Mouse (Mus musculus) testis, adult 2 months (tissue): Measurements from ENCODE around the gene Crtc1. TPM values are rescaled to one million over a fixed set of nuclear protein-coding genes. Genes with fewer than 3 reads are reported as not detected.
A peak's percentile ranks its signal among the peaks of the same experiment; 100 is the strongest.

Source experiments
- H3K27ac ChIP-seq: fragments of 200-500 bp; 2 replicates; pipeline ENCODE4 v1.5.1; 2012; ENCODE audit warnings: low read depth, low read length; ENCODE audit not compliant: control insufficient read depth, insufficient read depth
- H3K27me3 ChIP-seq: fragments of 200-500 bp; 2 replicates; pipeline ENCODE4 v1.6.1; 2012; ENCODE audit warnings: mild to moderate bottlenecking, low read length, moderate library complexity; ENCODE audit not compliant: control insufficient read depth, insufficient read depth
- H3K36me3 ChIP-seq: fragments of 200-500 bp; 2 replicates; pipeline ENCODE4 v1.6.1; 2012; ENCODE audit warnings: mild to moderate bottlenecking, low read length; ENCODE audit not compliant: control insufficient read depth, insufficient read depth
- H3K4me1 ChIP-seq: fragments of 200-500 bp; 2 replicates; pipeline ENCODE4 v1.6.1; 2012; ENCODE audit warnings: low read length; ENCODE audit not compliant: control insufficient read depth, insufficient read depth
- H3K4me3 ChIP-seq: fragments of 200-500 bp; 2 replicates; pipeline ENCODE4 v1.5.1; 2012; ENCODE audit warnings: low read depth, mild to moderate bottlenecking, low read length, moderate library complexity, mixed read lengths; ENCODE audit not compliant: control insufficient read depth
- CTCF ChIP-seq: fragments of 200-500 bp; IDR thresholded peaks from 2 replicates; pipeline ENCODE4 v1.5.1; 2012; ENCODE audit warnings: low read depth, mild to moderate bottlenecking, inconsistent platforms, low read length, moderate library complexity; ENCODE audit not compliant: control insufficient read depth, insufficient read depth, insufficient replicate concordance
- POLR2A ChIP-seq: fragments of 200-500 bp; IDR thresholded peaks from 2 replicates; pipeline ENCODE4 v1.6.1; 2012; ENCODE audit warnings: low read depth, mild to moderate bottlenecking, inconsistent platforms, low read length, moderate library complexity; ENCODE audit not compliant: control insufficient read depth
- polyA plus RNA-seq: library from polyadenylated mRNA; depleted of rRNA; stranded (reverse); fragments of >200 nt; gene quantifications from 2 replicates; pipeline ENCODE4 v1.2.3, GENCODE M21; 2012

Crtc1 gene
- polyA plus RNA-seq, 1 experiment: 12.3 TPM

DNA sequence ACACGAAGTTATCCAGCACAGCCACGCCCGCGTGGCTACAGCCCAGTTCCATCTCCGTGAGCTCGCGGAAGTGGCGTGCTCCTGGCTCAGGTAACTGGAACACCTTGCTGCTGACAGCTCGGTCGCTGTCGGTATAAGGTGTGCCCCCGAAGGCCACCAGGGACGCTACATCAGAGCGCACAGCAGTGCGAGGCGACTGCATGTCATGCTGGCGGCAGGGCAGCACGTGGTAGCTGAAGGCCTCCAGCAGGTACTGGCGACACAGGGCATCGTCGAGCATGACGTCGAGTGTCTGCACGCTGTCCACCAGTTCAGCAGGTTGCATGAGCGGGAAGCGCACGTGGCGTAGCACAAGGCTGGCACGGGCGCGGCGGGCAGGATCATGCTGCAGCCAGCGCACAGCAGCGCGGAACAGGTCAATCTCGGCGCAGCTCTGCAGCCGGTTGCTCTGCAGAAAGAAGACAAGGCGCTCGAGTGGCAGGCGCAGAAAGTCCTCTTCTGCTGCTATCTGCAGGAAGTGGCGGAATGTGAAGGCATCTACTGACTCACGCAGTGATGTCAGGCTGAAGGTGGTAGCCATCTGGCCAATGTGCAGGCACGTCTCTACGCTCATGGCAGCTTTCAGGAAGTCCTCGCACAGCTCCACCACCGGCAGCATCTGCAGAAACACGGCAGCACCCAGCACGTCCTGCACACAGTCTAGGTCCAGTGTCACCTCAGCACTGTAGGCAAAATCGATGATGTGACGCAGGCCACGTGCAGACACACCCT lies 13.0 kb upstream of the Crtc1 start:
- H3K4me3 ChIP-seq: peak overlapping the region; percentile 12
- H3K36me3 ChIP-seq: no peaks in the 10 kb centered on the region
- H3K4me1 ChIP-seq: peaks cover 24% of the 10 kb centered on the region
- H3K27me3 ChIP-seq: no peaks in the 10 kb centered on the region
- H3K27ac ChIP-seq: no peak overlapping the region
- peak; percentile 19; the same call in 1 of the 2 replicates for TF ChIP-seq POLR2A
- TF ChIP-seq CTCF: no peak

DNA sequence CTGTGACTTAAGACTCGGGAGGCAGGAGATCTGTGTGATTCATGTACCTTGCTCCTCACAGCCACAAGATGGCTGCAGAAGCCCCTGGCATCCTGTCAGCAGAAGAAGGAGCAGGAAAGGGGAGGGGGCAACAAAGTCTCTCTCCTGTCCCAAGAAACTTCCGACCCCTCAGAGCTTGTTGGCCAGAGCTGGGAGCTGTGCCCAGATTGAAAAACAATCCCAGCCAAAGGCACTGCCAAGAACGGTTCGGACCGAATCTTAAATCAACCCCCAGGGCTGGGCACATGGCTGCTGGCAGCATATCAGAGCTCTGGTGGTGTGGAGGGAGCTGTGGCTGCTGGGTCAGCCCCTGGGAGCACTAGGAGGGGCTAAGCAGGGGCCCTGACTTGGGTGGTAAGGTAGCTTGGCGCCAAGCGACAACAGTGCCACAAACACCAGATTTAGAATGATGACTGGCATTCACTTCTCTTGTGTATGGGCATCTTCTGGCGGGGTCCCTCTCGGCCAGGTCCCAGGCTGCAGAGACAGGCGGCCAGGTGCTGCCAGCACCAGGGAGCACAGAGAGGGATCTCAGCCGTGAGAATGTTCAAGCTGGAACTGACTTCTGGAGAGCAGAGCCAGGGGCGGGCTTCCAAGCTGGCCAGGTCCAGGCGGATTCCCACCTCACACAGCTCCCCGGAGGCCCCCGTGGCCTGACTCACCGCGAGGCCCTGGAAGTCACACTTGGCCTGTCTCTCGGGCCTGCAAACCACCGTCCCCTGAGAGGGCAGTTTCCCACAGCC lies 8.5 kb upstream of the Crtc1 start:
- Histone ChIP-seq H3K4me3 (no peak overlapping the region), H3K27me3 (no peaks in the 10 kb centered on the region), H3K4me1 (peaks cover 24% of the 10 kb centered on the region), H3K36me3 (no peaks in the 10 kb centered on the region), H3K27ac (peak overlapping the region; percentile 47; the same call in 1 of the 2 replicates)
- no peak for TF ChIP-seq POLR2A
- TF ChIP-seq CTCF: no peak

DNA sequence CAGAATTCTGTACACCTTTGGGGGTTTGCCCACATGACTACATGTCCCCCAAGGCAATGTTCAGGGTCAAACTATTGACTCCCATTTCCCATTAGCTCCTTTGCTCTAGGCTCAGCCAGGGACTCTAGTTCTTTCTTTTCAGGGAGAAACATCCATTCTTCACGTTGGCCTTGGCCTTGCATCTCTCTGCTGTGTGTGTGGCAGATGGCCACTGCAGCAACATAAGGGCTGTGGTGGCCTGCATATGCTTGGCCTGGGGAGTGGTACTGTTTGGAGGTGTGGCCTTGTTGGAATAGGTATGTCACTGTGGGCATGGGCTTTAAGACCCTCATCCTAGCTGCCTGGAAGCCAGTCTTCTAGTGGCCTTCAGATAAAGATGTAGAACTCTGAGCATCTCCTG lies 6.6 kb upstream of the Crtc1 start:
- Histone ChIP-seq H3K4me3 (no peak overlapping the region), H3K36me3 (no peaks in the 10 kb centered on the region), H3K4me1 (peaks cover 10% of the 10 kb centered on the region), H3K27ac (no peak overlapping the region), H3K27me3 (no peaks in the 10 kb centered on the region)
- no peak for TF ChIP-seq CTCF
- no peak for TF ChIP-seq POLR2A

DNA sequence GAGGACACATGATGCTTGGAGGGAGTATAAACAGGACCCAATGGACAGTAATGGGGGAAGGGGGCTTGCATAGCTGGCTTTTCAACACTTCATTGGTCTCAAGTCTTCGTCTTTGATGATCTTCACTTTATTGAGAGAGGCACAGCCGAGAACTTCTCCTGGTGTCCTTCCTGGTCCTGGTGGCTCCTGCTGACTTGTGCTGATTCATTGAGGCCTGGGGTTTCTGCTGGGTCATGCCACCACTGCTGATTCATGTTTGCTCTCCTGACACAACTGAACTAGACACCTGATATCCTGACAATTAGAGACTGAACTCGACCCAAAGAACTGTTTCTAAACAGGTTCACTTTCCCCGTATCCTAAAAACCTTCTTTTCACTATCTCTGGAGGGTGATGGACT lies 3.9 kb upstream of the Crtc1 start:
- H3K27ac ChIP-seq: no peak overlapping the region
- H3K27me3 ChIP-seq: no peaks in the 10 kb centered on the region
- TF ChIP-seq CTCF (no peak), POLR2A (no peak)
- H3K36me3 ChIP-seq: no peaks in the 10 kb centered on the region
- no peak overlapping the region for H3K4me3 ChIP-seq
- peaks cover 17% of the 10 kb centered on the region for H3K4me1 ChIP-seq

DNA sequence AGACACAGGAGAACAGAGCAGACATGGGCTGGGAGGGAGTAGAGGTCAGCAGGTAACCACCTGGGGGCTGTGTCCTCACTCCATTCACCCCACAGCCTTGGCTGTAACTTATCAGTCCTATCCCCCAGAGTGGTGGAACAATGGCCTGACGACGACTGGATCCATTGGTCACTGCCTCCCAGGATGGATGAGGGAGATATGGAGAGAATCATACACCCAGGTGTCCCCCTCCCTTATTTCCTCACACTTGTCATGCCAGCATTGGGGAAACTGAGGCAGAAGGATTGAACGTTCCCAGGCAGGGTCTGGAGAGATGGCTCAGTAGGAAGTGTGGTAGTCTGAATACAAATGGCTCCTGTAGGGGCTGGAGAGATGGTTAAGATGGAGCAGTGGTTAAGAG lies 2.2 kb upstream of the Crtc1 start:
- no peak for TF ChIP-seq CTCF
- TF ChIP-seq POLR2A: no peak
- H3K27me3 ChIP-seq: no peaks in the 10 kb centered on the region
- no peak overlapping the region for H3K27ac ChIP-seq
- no peaks in the 10 kb centered on the region for H3K36me3 ChIP-seq
- H3K4me1 ChIP-seq: peaks cover 9% of the 10 kb centered on the region
- H3K4me3 ChIP-seq: no peak overlapping the region

DNA sequence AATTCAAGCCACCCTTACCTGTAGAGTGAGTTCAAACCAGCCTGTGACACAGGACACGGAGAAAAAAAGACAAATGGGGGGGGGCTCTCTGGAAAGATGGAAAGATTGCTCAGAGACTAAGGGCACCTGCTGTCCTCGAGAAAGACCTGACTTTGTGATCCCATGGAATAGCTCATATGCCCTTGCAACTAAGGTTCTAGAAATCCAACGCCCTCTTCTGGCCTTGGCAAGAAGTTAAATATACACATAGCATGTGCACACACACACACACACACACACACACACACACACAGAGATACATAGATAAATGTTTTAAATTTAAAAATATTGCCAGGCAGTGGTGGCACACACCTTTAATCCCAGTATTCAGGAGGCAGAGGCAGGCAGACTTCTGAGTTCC lies 867 bp upstream of the Crtc1 start:
- no peak overlapping the region for H3K4me3 ChIP-seq
- no peak overlapping the region for H3K27ac ChIP-seq
- no peak for TF ChIP-seq CTCF
- no peak for TF ChIP-seq POLR2A
- no peaks in the 10 kb centered on the region for H3K27me3 ChIP-seq
- H3K4me1 ChIP-seq: peaks cover 9% of the 10 kb centered on the region
- no peaks in the 10 kb centered on the region for H3K36me3 ChIP-seq

DNA sequence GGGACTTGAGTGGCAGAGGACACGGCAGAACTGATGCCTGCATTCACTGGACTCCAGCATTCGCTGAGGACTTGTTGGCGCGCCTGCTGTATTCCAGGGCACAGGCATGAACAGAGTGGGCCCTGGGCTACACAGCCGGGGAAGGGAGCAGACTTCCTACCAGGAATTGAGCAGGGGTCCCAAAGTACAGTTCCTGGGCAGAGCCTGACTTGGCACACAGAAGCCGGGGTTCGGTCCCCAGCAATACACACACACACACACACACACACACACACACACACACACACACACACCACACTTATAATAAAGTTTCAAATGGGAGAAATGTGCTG lies 435 bp upstream of the Crtc1 start:
- Histone ChIP-seq H3K4me1 (peaks cover 9% of the 10 kb centered on the region), H3K27ac (peak overlapping the region; percentile 39), H3K27me3 (no peaks in the 10 kb centered on the region), H3K36me3 (no peaks in the 10 kb centered on the region), H3K4me3 (peak overlapping the region; percentile 70)
- no peak for TF ChIP-seq CTCF
- no peak; the same call in 1 of the 2 replicates for TF ChIP-seq POLR2A
